Mouse (Mus musculus): ENCODE results near the gene Mical2. TPM values are rescaled to one million over a fixed set of nuclear protein-coding genes. Genes with fewer than 3 reads are reported as not detected.

The Mical2 gene
- polyA plus RNA-seq, 2 experiments, result 5.0 to 7.5 TPM

- Histone ChIP-seq H3K27me3 (ENCODE audit: control insufficient read depth, insufficient read depth, low read length) (no peaks in the 10 kb centered on the region), H3K4me1 (ENCODE audit: control insufficient read depth, insufficient read depth, low read length) (no peaks in the 10 kb centered on the region), H3K9me3 (ENCODE audit: control insufficient read depth, low read length) (no peaks in the 10 kb centered on the region), H3K27ac (replicated peaks; ENCODE audit: low read depth, low read length) (no peak overlapping the region), H3K36me3 (ENCODE audit: control insufficient read depth, insufficient read depth, low read length) (no peaks in the 10 kb centered on the region), H3K9ac (ENCODE audit: low read depth, low read length, severe bottlenecking) (no peak overlapping the region), H3K4me3 (replicated peaks; ENCODE audit: low read length) (no peak overlapping the region), H3K4me2 (replicated peaks; ENCODE audit: low read depth, low read length, severe bottlenecking) (no peak overlapping the region)
- WGBS, result 74% methylated on average over 7 of the region's 7 CpGs
- no peak for TF ChIP-seq POLR2A (IDR thresholded peaks at IDR 0.05; ENCODE audit: borderline replicate concordance, extremely low read depth, insufficient read depth, insufficient read length)
- ATAC-seq (ENCODE audit: low FRiP score, low read depth) (no peak), DNase-seq (ENCODE audit: low spot score) (no peak)
These were observed 103.8 kb downstream of the Mical2 start for GRCm38 (mm10) chr7:112329496-112329895.

- Histone ChIP-seq H3K27ac (replicated peaks; ENCODE audit: low read depth, low read length) (no peak overlapping the region), H3K9me3 (ENCODE audit: control insufficient read depth, low read length) (no peaks in the 10 kb centered on the region), H3K4me1 (ENCODE audit: control insufficient read depth, insufficient read depth, low read length) (peaks cover 3% of the 10 kb centered on the region), H3K9ac (ENCODE audit: low read depth, low read length, severe bottlenecking) (no peak overlapping the region), H3K27me3 (ENCODE audit: control insufficient read depth, insufficient read depth, low read length) (no peaks in the 10 kb centered on the region), H3K36me3 (ENCODE audit: control insufficient read depth, insufficient read depth, low read length) (no peaks in the 10 kb centered on the region), H3K4me3 (replicated peaks; ENCODE audit: low read length) (no peak overlapping the region), H3K4me2 (replicated peaks; ENCODE audit: low read depth, low read length, severe bottlenecking) (no peak overlapping the region)
- 84% methylated on average over 8 of the region's 8 CpGs for WGBS
- DNase-seq (ENCODE audit: low spot score) (no peak), ATAC-seq (ENCODE audit: low FRiP score, low read depth) (no peak)
- TF ChIP-seq POLR2A (IDR thresholded peaks at IDR 0.05; ENCODE audit: borderline replicate concordance, extremely low read depth, insufficient read depth, insufficient read length), result no peak
These were observed 105.3 kb downstream of the Mical2 start for GRCm38 (mm10) chr7:112330935-112331334.

- H3K4me2 ChIP-seq (replicated peaks; ENCODE audit: low read depth, low read length, severe bottlenecking), result no peak overlapping the region
- H3K9ac ChIP-seq (ENCODE audit: low read depth, low read length, severe bottlenecking), result no peak overlapping the region
- H3K27me3 ChIP-seq (ENCODE audit: control insufficient read depth, insufficient read depth, low read length), result no peaks in the 10 kb centered on the region
- WGBS, result 69% methylated on average over 8 of the region's 8 CpGs
- TF ChIP-seq POLR2A (IDR thresholded peaks at IDR 0.05; ENCODE audit: borderline replicate concordance, extremely low read depth, insufficient read depth, insufficient read length), result no peak
- no peak for ATAC-seq (ENCODE audit: low FRiP score, low read depth)
- no peak for DNase-seq (ENCODE audit: low spot score)
- no peak overlapping the region for H3K27ac ChIP-seq (replicated peaks; ENCODE audit: low read depth, low read length)
- no peaks in the 10 kb centered on the region for H3K9me3 ChIP-seq (ENCODE audit: control insufficient read depth, low read length)
- no peaks in the 10 kb centered on the region for H3K36me3 ChIP-seq (ENCODE audit: control insufficient read depth, insufficient read depth, low read length)
- H3K4me3 ChIP-seq (replicated peaks; ENCODE audit: low read length), result no peak overlapping the region
- H3K4me1 ChIP-seq (ENCODE audit: control insufficient read depth, insufficient read depth, low read length), result peaks cover 12% of the 10 kb centered on the region
These were observed 106.1 kb downstream of the Mical2 start for GRCm38 (mm10) chr7:112331804-112332203.

- H3K9me3 ChIP-seq (ENCODE audit: control insufficient read depth, low read length), result no peaks in the 10 kb centered on the region
- WGBS, result 81% methylated on average over 5 of the region's 5 CpGs
- H3K36me3 ChIP-seq (ENCODE audit: control insufficient read depth, insufficient read depth, low read length), result no peaks in the 10 kb centered on the region
- no peak overlapping the region for H3K4me2 ChIP-seq (replicated peaks; ENCODE audit: low read depth, low read length, severe bottlenecking)
- H3K27me3 ChIP-seq (ENCODE audit: control insufficient read depth, insufficient read depth, low read length), result no peaks in the 10 kb centered on the region
- TF ChIP-seq POLR2A (IDR thresholded peaks at IDR 0.05; ENCODE audit: borderline replicate concordance, extremely low read depth, insufficient read depth, insufficient read length), result no peak
- H3K27ac ChIP-seq (replicated peaks; ENCODE audit: low read depth, low read length), result no peak overlapping the region
- H3K9ac ChIP-seq (ENCODE audit: low read depth, low read length, severe bottlenecking), result no peak overlapping the region
- ATAC-seq (ENCODE audit: low FRiP score, low read depth), result no peak
- H3K4me1 ChIP-seq (ENCODE audit: control insufficient read depth, insufficient read depth, low read length), result peaks cover 18% of the 10 kb centered on the region
- no peak overlapping the region for H3K4me3 ChIP-seq (replicated peaks; ENCODE audit: low read length)
- DNase-seq (ENCODE audit: low spot score), result no peak
These were observed 106.8 kb downstream of the Mical2 start for GRCm38 (mm10) chr7:112332426-112332825.

GRCm38 (mm10) chr7:112333404-112333803, 107.7 kb downstream of the Mical2 start:
- WGBS, result 89% methylated on average over 6 of the region's 7 CpGs
- H3K27ac ChIP-seq (replicated peaks; ENCODE audit: low read depth, low read length), result no peak overlapping the region

GRCm38 (mm10) chr7:112336213-112336631, 110.6 kb downstream of the Mical2 start:
- ATAC-seq (ENCODE audit: low FRiP score, low read depth) (peak; percentile 88), DNase-seq (ENCODE audit: low spot score) (peak; percentile 76)
- Histone ChIP-seq H3K27me3 (ENCODE audit: control insufficient read depth, insufficient read depth, low read length) (no peaks in the 10 kb centered on the region), H3K9ac (ENCODE audit: low read depth, low read length, severe bottlenecking) (0 out of 2 replicates have a peak overlapping the region, but pooled peaks have one; percentile 3), H3K4me3 (replicated peaks; ENCODE audit: low read length) (no peak overlapping the region), H3K36me3 (ENCODE audit: control insufficient read depth, insufficient read depth, low read length) (no peaks in the 10 kb centered on the region), H3K4me1 (ENCODE audit: control insufficient read depth, insufficient read depth, low read length) (peaks cover 19% of the 10 kb centered on the region), H3K9me3 (ENCODE audit: control insufficient read depth, low read length) (no peaks in the 10 kb centered on the region), H3K4me2 (replicated peaks; ENCODE audit: low read depth, low read length, severe bottlenecking) (peak overlapping the region; percentile 14), H3K27ac (replicated peaks; ENCODE audit: low read depth, low read length) (peak overlapping the region; percentile 50; the same call in 1 of the 2 replicates)
- TF ChIP-seq POLR2A (IDR thresholded peaks at IDR 0.05; ENCODE audit: borderline replicate concordance, extremely low read depth, insufficient read depth, insufficient read length), result no peak
- WGBS, result 47% methylated on average over 6 of the region's 6 CpGs

More at GRCm38 (mm10) chr7:112333404-112333803, 107.7 kb downstream of the Mical2 start:
- H3K36me3 ChIP-seq (ENCODE audit: control insufficient read depth, insufficient read depth, low read length), result no peaks in the 10 kb centered on the region
- no peaks in the 10 kb centered on the region for H3K27me3 ChIP-seq (ENCODE audit: control insufficient read depth, insufficient read depth, low read length)
- peaks cover 19% of the 10 kb centered on the region for H3K4me1 ChIP-seq (ENCODE audit: control insufficient read depth, insufficient read depth, low read length)
- no peak overlapping the region for H3K9ac ChIP-seq (ENCODE audit: low read depth, low read length, severe bottlenecking)
- TF ChIP-seq POLR2A (IDR thresholded peaks at IDR 0.05; ENCODE audit: borderline replicate concordance, extremely low read depth, insufficient read depth, insufficient read length), result no peak
- no peaks in the 10 kb centered on the region for H3K9me3 ChIP-seq (ENCODE audit: control insufficient read depth, low read length)
- H3K4me3 ChIP-seq (replicated peaks; ENCODE audit: low read length), result no peak overlapping the region
- no peak overlapping the region for H3K4me2 ChIP-seq (replicated peaks; ENCODE audit: low read depth, low read length, severe bottlenecking)
- DNase-seq (ENCODE audit: low spot score) (no peak), ATAC-seq (ENCODE audit: low FRiP score, low read depth) (no peak)

All from limb, embryonic 14.5 days (tissue).